Mouse (Mus musculus) colon, adult 2 months (tissue): ENCODE data around the gene Tmem88. TPM values are rescaled to one million over a fixed set of nuclear protein-coding genes. Genes with fewer than 3 reads are reported as not detected.

Experiments
- polyA plus RNA-seq: library from polyadenylated mRNA; depleted of rRNA; stranded (reverse); fragments of >200 nt; gene quantifications from 2 replicates; pipeline ENCODE4 v1.2.3, GENCODE M21; 2012; rRNA removed

Gene Tmem88
- polyA plus RNA-seq = 12.4 and 25.4 TPM in 2 replicates

GRCm38 (mm10) chr11:69398059-69398458 lies at the start of gene Tmem88:
TSS of gene Tmem88 (minus strand) at chr11:69398234.

GRCm38 (mm10) chr11:69413221-69414181 lies 15.5 kb upstream of the Tmem88 start, which contains the start of gene Kdm6b:
TSS of gene Kdm6b (minus strand) at chr11:69413675.

GRCm38 (mm10) chr11:69395235-69395633 lies 2.8 kb downstream of the Tmem88 start, which contains the start of the genes Naa38 and Cyb5d1:
TSS of gene Naa38 (plus strand) at chr11:69395487.
TSS of gene Cyb5d1 (minus strand) at chr11:69395631.

GRCm38 (mm10) chr11:69369215-69369989 lies 28.6 kb downstream of the Tmem88 start, which contains the start of gene Chd3:
TSS of gene Chd3 (minus strand) at chr11:69369406.

Other genes starting within 250 kb of the Tmem88 start
- 0.07 TPM in 1 of 2 replicates, not detected in the other for gene Alox12b, start 241.2 kb downstream of the Tmem88 start, polyA plus RNA-seq
- 0.05 TPM in 1 of 2 replicates, not detected in the other for gene Alox8, start 200.4 kb downstream of the Tmem88 start, polyA plus RNA-seq
- not detected in 2 replicates for gene Gucy2e, start 161.2 kb downstream of the Tmem88 start, polyA plus RNA-seq
- 8.3 and 8.5 TPM in 2 replicates for gene Cntrob, start 74.5 kb downstream of the Tmem88 start, polyA plus RNA-seq
- 27.2 and 27.3 TPM in 2 replicates for gene Trappc1, start 74.3 kb downstream of the Tmem88 start, polyA plus RNA-seq
- gene Kcnab3, start 72.0 kb downstream of the Tmem88 start, polyA plus RNA-seq = 1.3 TPM in 2 replicates
- 1.2 and 1.4 TPM in 2 replicates for gene Rnf227, start 57.8 kb downstream of the Tmem88 start, polyA plus RNA-seq
- 101 and 103 TPM in 2 replicates for gene Chd3, start 28.8 kb downstream of the Tmem88 start, polyA plus RNA-seq
- gene Naa38, start 2.7 kb downstream of the Tmem88 start, polyA plus RNA-seq = 150 and 174 TPM in 2 replicates
- gene Cyb5d1, start 2.6 kb downstream of the Tmem88 start, polyA plus RNA-seq = 10.1 and 11.7 TPM in 2 replicates
- 15.5 and 18.5 TPM in 2 replicates for gene Kdm6b, start 15.4 kb upstream of the Tmem88 start, polyA plus RNA-seq
- gene Dnah2, start 150.9 kb upstream of the Tmem88 start, polyA plus RNA-seq = 0.44 and 0.93 TPM in 2 replicates
- 1.1 and 1.8 TPM in 2 replicates for gene Efnb3, start 162.0 kb upstream of the Tmem88 start, polyA plus RNA-seq
- gene Wrap53, start 182.0 kb upstream of the Tmem88 start, polyA plus RNA-seq = 13.9 and 18.2 TPM in 2 replicates
- 69.1 and 71.7 TPM in 2 replicates for gene Trp53, start 182.1 kb upstream of the Tmem88 start, polyA plus RNA-seq
- gene Atp1b2, start 207.7 kb upstream of the Tmem88 start, polyA plus RNA-seq = 6.2 and 6.3 TPM in 2 replicates
- not detected in 2 replicates for gene Shbg, start 219.7 kb upstream of the Tmem88 start, polyA plus RNA-seq
- gene Sat2, start 223.8 kb upstream of the Tmem88 start, polyA plus RNA-seq = 1.3 and 1.8 TPM in 2 replicates
- 40.4 and 45.3 TPM in 2 replicates for gene Fxr2, start 234.8 kb upstream of the Tmem88 start, polyA plus RNA-seq